Mouse (Mus musculus) T-cell, adult 66 days (primary cell): ENCODE results near the gene Nlrp2. TPM values are rescaled to one million over a fixed set of nuclear protein-coding genes. Genes with fewer than 3 reads are reported as not detected.

Experiments used
- total RNA-seq, 2 experiments: library from RNA; stranded (reverse); gene quantifications; 3 replicates in 1 of 2; 4 replicates in 1 of 2; pipeline ENCODE4 v1.2.4; 2023

Gene Nlrp2
- total RNA-seq, result not detected

GRCm38 (mm10) chr7:5350935-5351334 lies at the start of gene Nlrp2:
Gene Nlrp2, minus strand, starts transcription at chr7:5351035.

GRCm38 (mm10) chr7:5350237-5350636 lies 598 bp downstream of the Nlrp2 start, which contains the start of gene Gm5065:
Gene Gm5065, plus strand, starts transcription at chr7:5350537.

Other genes starting within 250 kb of the Nlrp2 start
- not detected for gene Rfpl4, start 234.1 kb downstream of the Nlrp2 start, total RNA-seq
- not detected for gene Rasl2-9, start 225.1 kb downstream of the Nlrp2 start, total RNA-seq
- gene Vmn1r55, start 201.4 kb downstream of the Nlrp2 start, total RNA-seq, result not detected
- gene Vmn1r56, start 154.3 kb downstream of the Nlrp2 start, total RNA-seq, result not detected
- gene Vmn1r57, start 132.5 kb downstream of the Nlrp2 start, total RNA-seq, result not detected
- not detected for gene Gm5065, start 498 bp downstream of the Nlrp2 start, total RNA-seq
- under 1 TPM in 1 of 2 experiments, not detected in 1; 0.09 TPM for gene Vmn1r58, start 62.4 kb upstream of the Nlrp2 start, total RNA-seq
- not detected for gene Vmn1r59, start 105.7 kb upstream of the Nlrp2 start, total RNA-seq
- gene Vmn2r28, start 142.9 kb upstream of the Nlrp2 start, total RNA-seq, result not detected
- gene Vmn1r60, start 196.3 kb upstream of the Nlrp2 start, total RNA-seq, result not detected